Mouse (Mus musculus): ENCODE measurements at regions not wholly inside any gene's neighbourhood (a gene's known extent, or its start where the extent isn't known, plus 50 kb on each side); places are given as distances from the start of the nearest gene placed in this dataset.

DNA sequence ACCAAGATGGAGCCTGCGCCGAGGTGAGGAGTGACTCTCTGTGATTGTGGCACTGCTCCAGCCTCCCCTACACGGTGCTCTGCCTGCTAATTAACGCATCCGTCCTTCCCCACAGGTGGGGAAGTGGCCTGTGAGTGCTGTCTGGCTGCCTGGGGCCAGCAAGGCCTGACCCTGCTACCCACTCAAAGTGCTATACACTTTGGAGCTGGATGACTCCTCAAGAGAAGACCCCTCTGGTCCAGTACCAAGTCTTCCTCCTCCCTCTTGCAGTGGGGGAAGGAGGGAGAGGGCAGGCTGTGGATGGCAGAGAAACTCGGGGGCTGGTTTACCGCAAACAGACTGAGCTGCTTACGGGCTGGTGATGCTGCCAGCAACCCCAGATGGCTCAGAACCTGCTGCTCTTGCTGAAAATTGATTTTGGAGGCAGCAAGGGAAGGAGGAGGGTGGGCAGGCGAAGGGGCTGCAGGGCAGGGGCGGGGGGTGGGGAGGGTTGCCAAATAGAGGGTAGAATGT, 173.4 kb upstream of the Ntf3 start:
- Histone ChIP-seq H3K27me3 (replicated peaks; ENCODE audit: control insufficient read depth, insufficient read depth, low read length) (no peaks in the 10 kb centered on the region), H3K36me3 (ENCODE audit: control insufficient read depth, insufficient read depth, low read length) (no peaks in the 10 kb centered on the region), H3K9ac (ENCODE audit: low read depth, low read length) (no peak overlapping the region), H3K9me3 (ENCODE audit: control insufficient read depth, low read length) (no peaks in the 10 kb centered on the region), H3K4me2 (ENCODE audit: low read depth, low read length) (no peak overlapping the region), H3K4me3 (ENCODE audit: low read depth, low read length) (no peak overlapping the region), H3K4me1 (ENCODE audit: control insufficient read depth, insufficient read depth, low read length) (no peaks in the 10 kb centered on the region), H3K27ac (replicated peaks; ENCODE audit: low read depth, low read length) (no peak overlapping the region)
- ATAC-seq (ENCODE audit: low read depth) (0 out of 2 replicates have a peak, but pooled peaks have one; percentile 26), DNase-seq (ENCODE audit: low spot score) (peak; percentile 26)
- 60% methylated on average over 10 of the region's 10 CpGs for WGBS

DNA sequence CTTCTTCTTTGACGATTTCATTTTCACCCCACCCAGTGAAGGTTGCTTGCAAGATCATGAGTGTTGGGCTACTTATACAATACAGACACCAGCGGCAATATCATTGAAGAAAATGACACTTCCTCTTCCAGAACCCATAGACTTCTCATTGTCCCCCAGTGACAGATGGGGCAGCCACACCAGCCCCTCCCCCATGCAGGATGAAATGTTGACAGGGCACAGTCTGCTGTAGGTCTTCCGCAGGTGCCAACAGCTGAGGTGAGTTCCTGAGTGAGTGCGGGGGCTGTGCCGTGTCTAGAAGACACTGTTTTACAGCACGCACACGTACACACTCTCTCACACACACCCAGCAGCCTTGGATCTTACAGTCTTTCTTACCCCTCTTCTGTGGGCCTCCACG, 171.0 kb upstream of the Ntf3 start:
- no peaks in the 10 kb centered on the region for H3K9me3 ChIP-seq (ENCODE audit: control insufficient read depth, low read length)
- ATAC-seq (ENCODE audit: low read depth): no peak
- no peaks in the 10 kb centered on the region for H3K36me3 ChIP-seq (ENCODE audit: control insufficient read depth, insufficient read depth, low read length)
- H3K27me3 ChIP-seq (replicated peaks; ENCODE audit: control insufficient read depth, insufficient read depth, low read length): no peaks in the 10 kb centered on the region
- 86% methylated on average over 8 of the region's 8 CpGs for WGBS
- no peak for DNase-seq (ENCODE audit: low spot score)
- H3K9ac ChIP-seq (ENCODE audit: low read depth, low read length): no peak overlapping the region
- H3K4me3 ChIP-seq (ENCODE audit: low read depth, low read length): no peak overlapping the region
- no peaks in the 10 kb centered on the region for H3K4me1 ChIP-seq (ENCODE audit: control insufficient read depth, insufficient read depth, low read length)
- no peak overlapping the region for H3K27ac ChIP-seq (replicated peaks; ENCODE audit: low read depth, low read length)
- H3K4me2 ChIP-seq (ENCODE audit: low read depth, low read length): no peak overlapping the region

DNA sequence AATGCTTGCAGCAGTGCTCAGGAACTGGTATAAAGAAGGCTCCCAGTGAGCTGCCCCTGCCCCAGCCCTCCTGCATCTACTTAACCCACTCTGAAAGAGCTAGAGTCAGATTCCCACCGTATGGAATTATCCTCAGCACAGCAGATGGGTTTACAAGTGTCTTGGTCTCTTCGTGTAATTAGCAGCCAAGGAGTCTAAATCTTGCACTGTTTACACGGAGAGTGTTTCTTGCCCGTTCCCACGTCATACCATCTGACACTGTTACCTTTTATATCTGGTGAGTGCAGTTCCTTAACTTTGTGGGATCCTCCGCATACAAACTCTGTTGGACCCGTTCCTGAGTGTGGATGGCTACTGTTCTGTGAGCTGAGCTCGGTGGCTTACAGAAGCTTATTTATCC, 167.5 kb upstream of the Ntf3 start:
- no peak for DNase-seq (ENCODE audit: low spot score)
- Histone ChIP-seq H3K4me2 (ENCODE audit: low read depth, low read length) (no peak overlapping the region), H3K9ac (ENCODE audit: low read depth, low read length) (no peak overlapping the region), H3K4me3 (ENCODE audit: low read depth, low read length) (no peak overlapping the region), H3K36me3 (ENCODE audit: control insufficient read depth, insufficient read depth, low read length) (no peaks in the 10 kb centered on the region), H3K4me1 (ENCODE audit: control insufficient read depth, insufficient read depth, low read length) (no peaks in the 10 kb centered on the region), H3K27ac (replicated peaks; ENCODE audit: low read depth, low read length) (no peak overlapping the region), H3K27me3 (replicated peaks; ENCODE audit: control insufficient read depth, insufficient read depth, low read length) (no peaks in the 10 kb centered on the region), H3K9me3 (ENCODE audit: control insufficient read depth, low read length) (no peaks in the 10 kb centered on the region)
- ATAC-seq (ENCODE audit: low read depth): no peak
- WGBS: 68% methylated on average over 8 of the region's 8 CpGs

DNA sequence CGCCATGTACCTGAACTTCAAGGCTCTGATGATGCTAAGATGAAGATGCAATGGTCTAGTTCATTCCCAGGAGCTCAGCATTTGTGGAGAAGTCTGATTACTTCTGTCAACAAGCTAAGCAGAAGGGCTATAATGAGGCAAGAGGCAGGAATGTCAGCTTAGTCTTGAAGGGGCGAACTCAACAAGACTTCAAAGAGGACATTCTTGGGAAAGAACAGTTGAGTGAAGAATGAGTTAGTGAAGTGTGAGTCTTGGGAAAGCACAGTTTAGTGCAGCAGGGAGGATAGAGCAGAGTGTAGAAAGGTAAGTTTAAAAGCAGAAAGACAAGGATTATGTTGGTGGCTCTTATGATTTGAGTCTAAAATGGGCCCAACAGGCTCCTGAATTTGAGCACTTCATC, 160.5 kb upstream of the Ntf3 start:
- no peaks in the 10 kb centered on the region for H3K27me3 ChIP-seq (replicated peaks; ENCODE audit: control insufficient read depth, insufficient read depth, low read length)
- H3K4me1 ChIP-seq (ENCODE audit: control insufficient read depth, insufficient read depth, low read length): no peaks in the 10 kb centered on the region
- DNase-seq (ENCODE audit: low spot score) (no peak), ATAC-seq (ENCODE audit: low read depth) (no peak)
- no peaks in the 10 kb centered on the region for H3K9me3 ChIP-seq (ENCODE audit: control insufficient read depth, low read length)
- no peaks in the 10 kb centered on the region for H3K36me3 ChIP-seq (ENCODE audit: control insufficient read depth, insufficient read depth, low read length)
- WGBS: 82% methylated on average over 2 of the region's 2 CpGs
- H3K4me2 ChIP-seq (ENCODE audit: low read depth, low read length): no peak overlapping the region
- H3K4me3 ChIP-seq (ENCODE audit: low read depth, low read length): no peak overlapping the region
- no peak overlapping the region for H3K9ac ChIP-seq (ENCODE audit: low read depth, low read length)
- no peak overlapping the region for H3K27ac ChIP-seq (replicated peaks; ENCODE audit: low read depth, low read length)

DNA sequence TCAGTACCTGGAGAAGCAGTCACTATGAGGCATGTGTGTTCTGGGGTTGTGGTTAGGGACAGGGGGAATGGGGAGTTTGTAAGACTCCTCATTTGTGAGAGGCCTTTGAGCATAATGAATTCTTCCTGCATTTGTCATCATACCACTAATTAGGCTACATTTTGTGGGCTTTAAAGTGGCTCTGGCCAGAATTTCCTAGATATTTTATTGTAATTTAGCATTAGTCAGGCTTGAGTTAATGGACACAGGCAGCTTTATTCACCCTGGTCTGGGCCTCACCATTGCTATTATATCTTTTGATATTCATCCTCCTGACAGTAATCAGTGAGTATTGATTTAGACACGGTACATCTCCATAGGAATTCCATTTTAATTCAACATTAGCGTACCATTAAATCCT, 151.8 kb upstream of the Ntf3 start:
- H3K4me3 ChIP-seq (ENCODE audit: low read depth, low read length): no peak overlapping the region
- no peak overlapping the region for H3K4me2 ChIP-seq (ENCODE audit: low read depth, low read length)
- DNase-seq (ENCODE audit: low spot score) (no peak), ATAC-seq (ENCODE audit: low read depth) (no peak)
- H3K9ac ChIP-seq (ENCODE audit: low read depth, low read length): no peak overlapping the region
- no peaks in the 10 kb centered on the region for H3K9me3 ChIP-seq (ENCODE audit: control insufficient read depth, low read length)
- WGBS: 61% methylated on average over 2 of the region's 2 CpGs
- H3K27ac ChIP-seq (replicated peaks; ENCODE audit: low read depth, low read length): no peak overlapping the region
- H3K27me3 ChIP-seq (replicated peaks; ENCODE audit: control insufficient read depth, insufficient read depth, low read length): no peaks in the 10 kb centered on the region
- no peaks in the 10 kb centered on the region for H3K4me1 ChIP-seq (ENCODE audit: control insufficient read depth, insufficient read depth, low read length)
- no peaks in the 10 kb centered on the region for H3K36me3 ChIP-seq (ENCODE audit: control insufficient read depth, insufficient read depth, low read length)

DNA sequence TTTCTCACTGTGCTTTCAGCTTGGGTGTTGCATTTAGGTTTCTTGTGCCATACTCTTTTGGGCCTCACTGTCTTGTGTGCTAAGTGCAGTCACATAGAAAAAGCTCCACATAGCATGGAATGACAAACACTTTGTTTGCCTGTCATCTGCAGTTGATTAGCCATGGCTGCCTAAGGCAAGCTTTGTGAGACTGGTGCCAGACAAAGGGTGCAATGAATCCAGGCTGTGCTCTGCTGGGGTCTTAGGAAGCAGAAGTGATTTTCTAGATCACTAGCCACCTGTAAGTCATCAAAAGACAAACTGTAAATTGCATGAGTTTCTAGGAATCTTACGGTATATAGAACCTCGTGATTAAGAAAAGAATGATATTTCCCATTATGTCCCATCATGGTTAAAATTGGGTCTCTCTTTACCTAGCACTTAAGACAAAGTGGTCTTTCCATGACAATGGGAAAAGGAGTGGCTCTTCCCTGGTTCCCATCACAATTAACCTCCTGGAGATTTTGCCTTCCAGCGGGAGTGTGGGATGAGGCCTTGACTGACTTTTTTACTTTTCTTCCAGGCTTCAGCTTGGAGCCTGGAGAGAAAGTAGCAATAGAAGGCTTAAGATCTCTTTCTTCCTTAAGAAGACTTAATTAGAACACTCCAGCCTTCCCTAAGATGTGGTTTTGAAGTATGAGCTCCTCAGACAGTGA, 144.2 kb upstream of the Ntf3 start:
- Histone ChIP-seq H3K36me3 (ENCODE audit: control insufficient read depth, insufficient read depth, low read length) (no peaks in the 10 kb centered on the region), H3K4me3 (ENCODE audit: low read depth, low read length) (no peak overlapping the region), H3K27me3 (replicated peaks; ENCODE audit: control insufficient read depth, insufficient read depth, low read length) (no peaks in the 10 kb centered on the region), H3K4me1 (ENCODE audit: control insufficient read depth, insufficient read depth, low read length) (no peaks in the 10 kb centered on the region; the same call in 1 of the 2 replicates), H3K4me2 (ENCODE audit: low read depth, low read length) (no peak overlapping the region), H3K9me3 (ENCODE audit: control insufficient read depth, low read length) (no peaks in the 10 kb centered on the region), H3K9ac (ENCODE audit: low read depth, low read length) (no peak overlapping the region), H3K27ac (replicated peaks; ENCODE audit: low read depth, low read length) (no peak overlapping the region; the same call in 1 of the 2 replicates)
- WGBS: 52% methylated on average over 3 of the region's 3 CpGs
- DNase-seq (ENCODE audit: low spot score) (peak; percentile 72), ATAC-seq (ENCODE audit: low read depth) (no peak)

DNA sequence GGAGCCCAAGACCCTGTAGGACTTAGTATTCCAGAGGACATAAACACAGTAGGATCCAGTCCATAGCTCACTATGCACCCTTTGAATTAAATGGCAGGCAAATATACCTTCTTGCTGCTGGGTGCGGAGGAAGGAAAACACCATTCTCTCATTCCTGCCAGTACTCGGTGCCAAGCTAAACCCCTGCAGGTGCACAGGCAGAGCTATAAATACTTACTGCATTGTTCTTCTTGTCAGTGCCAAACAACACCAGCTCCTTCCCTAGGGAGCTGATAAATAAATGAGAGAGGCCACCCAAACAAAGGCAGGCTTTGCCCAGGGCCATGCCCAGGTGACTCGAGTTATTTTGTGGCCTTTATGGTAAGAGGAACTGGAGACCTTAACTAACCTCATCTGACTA, 136.4 kb upstream of the Ntf3 start:
- Histone ChIP-seq H3K9ac (ENCODE audit: low read depth, low read length) (no peak overlapping the region), H3K27me3 (replicated peaks; ENCODE audit: control insufficient read depth, insufficient read depth, low read length) (no peaks in the 10 kb centered on the region), H3K4me1 (ENCODE audit: control insufficient read depth, insufficient read depth, low read length) (no peaks in the 10 kb centered on the region; the same call in 1 of the 2 replicates), H3K36me3 (ENCODE audit: control insufficient read depth, insufficient read depth, low read length) (no peaks in the 10 kb centered on the region), H3K27ac (replicated peaks; ENCODE audit: low read depth, low read length) (no peak overlapping the region), H3K4me3 (ENCODE audit: low read depth, low read length) (no peak overlapping the region), H3K9me3 (ENCODE audit: control insufficient read depth, low read length) (no peaks in the 10 kb centered on the region), H3K4me2 (ENCODE audit: low read depth, low read length) (no peak overlapping the region)
- ATAC-seq (ENCODE audit: low read depth) (peak; percentile 47; the same call in 1 of the 2 replicates), DNase-seq (ENCODE audit: low spot score) (peak; percentile 39)
- WGBS: 51% methylated on average over 3 of the region's 3 CpGs

DNA sequence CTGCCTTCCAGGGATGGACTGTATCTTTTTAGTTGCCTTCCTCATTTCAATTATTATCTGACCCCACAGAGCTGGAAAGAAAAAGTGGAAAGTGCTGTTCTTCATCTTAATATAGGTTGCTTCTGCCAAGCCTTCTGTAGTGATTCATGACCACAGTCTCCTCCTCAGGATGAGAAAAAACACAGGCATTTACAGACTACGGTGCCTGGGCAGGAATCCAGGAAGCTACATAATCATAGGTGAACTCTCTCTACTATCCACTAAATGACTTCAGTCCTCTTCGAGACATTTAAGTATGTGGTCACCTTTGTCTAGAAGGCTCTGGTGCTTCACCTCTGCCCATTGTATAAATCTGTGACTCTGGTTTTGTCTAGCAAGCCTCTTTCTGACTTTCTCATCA, 124.9 kb upstream of the Ntf3 start:
- no peak overlapping the region for H3K27ac ChIP-seq (replicated peaks; ENCODE audit: low read depth, low read length)
- H3K27me3 ChIP-seq (replicated peaks; ENCODE audit: control insufficient read depth, insufficient read depth, low read length): no peaks in the 10 kb centered on the region
- H3K4me1 ChIP-seq (ENCODE audit: control insufficient read depth, insufficient read depth, low read length): no peaks in the 10 kb centered on the region
- 70% methylated on average over 2 of the region's 2 CpGs for WGBS
- H3K9ac ChIP-seq (ENCODE audit: low read depth, low read length): no peak overlapping the region
- DNase-seq (ENCODE audit: low spot score): no peak
- no peaks in the 10 kb centered on the region for H3K36me3 ChIP-seq (ENCODE audit: control insufficient read depth, insufficient read depth, low read length)
- H3K4me2 ChIP-seq (ENCODE audit: low read depth, low read length): no peak overlapping the region
- ATAC-seq (ENCODE audit: low read depth): no peak
- no peak overlapping the region for H3K4me3 ChIP-seq (ENCODE audit: low read depth, low read length)
- H3K9me3 ChIP-seq (ENCODE audit: control insufficient read depth, low read length): no peaks in the 10 kb centered on the region

DNA sequence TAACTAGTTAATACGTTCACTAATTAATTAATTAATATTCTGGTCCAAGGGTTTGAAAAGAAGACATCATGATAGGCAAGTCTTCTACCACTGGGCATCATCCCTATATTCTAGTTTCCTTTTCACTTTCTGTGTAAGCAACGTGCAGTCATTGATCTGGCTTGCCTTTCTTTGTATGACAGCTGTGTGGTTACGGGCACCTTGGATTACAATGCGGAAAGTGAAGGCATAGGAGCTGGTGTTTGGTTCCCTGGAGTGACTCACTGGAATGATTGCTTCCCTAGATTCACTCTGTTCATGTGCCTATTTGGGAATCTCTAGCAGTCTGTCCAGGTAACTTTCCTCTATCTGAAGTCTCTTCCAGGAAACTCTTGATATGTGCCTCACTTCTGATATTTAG, 120.5 kb upstream of the Ntf3 start:
- ATAC-seq (ENCODE audit: low read depth) (no peak), DNase-seq (ENCODE audit: low spot score) (no peak)
- Histone ChIP-seq H3K4me1 (ENCODE audit: control insufficient read depth, insufficient read depth, low read length) (no peaks in the 10 kb centered on the region), H3K4me2 (ENCODE audit: low read depth, low read length) (no peak overlapping the region), H3K9me3 (ENCODE audit: control insufficient read depth, low read length) (no peaks in the 10 kb centered on the region), H3K27ac (replicated peaks; ENCODE audit: low read depth, low read length) (no peak overlapping the region), H3K36me3 (ENCODE audit: control insufficient read depth, insufficient read depth, low read length) (no peaks in the 10 kb centered on the region), H3K27me3 (replicated peaks; ENCODE audit: control insufficient read depth, insufficient read depth, low read length) (no peaks in the 10 kb centered on the region), H3K9ac (ENCODE audit: low read depth, low read length) (no peak overlapping the region), H3K4me3 (ENCODE audit: low read depth, low read length) (no peak overlapping the region)
- WGBS: 71% methylated on average over 4 of the region's 4 CpGs

Data from embryonic facial prominence, embryonic 14.5 days (tissue).